Mouse (Mus musculus) liver, embryonic 14.5 days (tissue): ENCODE data around the gene Gm21985. TPM values are rescaled to one million over a fixed set of nuclear protein-coding genes. Genes with fewer than 3 reads are reported as not detected.
A peak's percentile ranks its signal among the peaks of the same experiment; 100 is the strongest.

ENCODE experiments used
- ATAC-seq: fragments of 200-750 bp; cut with Nextera tagmentation; 2 replicates; pipeline ENCODE4 v1.8.0; 2017; ENCODE audit warnings: moderate number of reproducible peaks, mild to moderate bottlenecking, moderate library complexity; ENCODE audit not compliant: insufficient read depth
- DNase-seq, 3 experiments: peaks; one replicate each; pipeline ENCODE4 v3.0.0-alpha.2; 2012 to 2013; ENCODE audit warnings: low read depth in 3 of 3, low spot score in 3 of 3
- H3K27ac ChIP-seq: fragments of 300-500 bp; sonication (generic); 2 replicates; pipeline ENCODE4 v1.5.1; 2014; ENCODE audit warnings: moderate library complexity, mild to moderate bottlenecking, control low read depth, inconsistent platforms
- H3K27me3 ChIP-seq: fragments of 300-500 bp; sonication (generic); 2 replicates; pipeline ENCODE4 v1.6.1; 2014; ENCODE audit warnings: mild to moderate bottlenecking, low read length, moderate library complexity; ENCODE audit not compliant: control insufficient read depth, insufficient read depth
- H3K36me3 ChIP-seq: fragments of 300-500 bp; sonication (generic); replicated peaks from 2 replicates; pipeline ENCODE4 v1.6.1; 2014; ENCODE audit warnings: low read depth; ENCODE audit not compliant: control insufficient read depth, insufficient read depth
- H3K4me1 ChIP-seq, 2 experiments: fragments of 200-500 bp in 1 of 2; fragments of 300-500 bp in 1 of 2; sonication (generic) in 1 of 2; replicated peaks; 2 replicates each; pipeline ENCODE4 v1.6.1; 2012 to 2014; ENCODE audit warnings: antibody characterized with exemption in 1 of 2, inconsistent platforms in 1 of 2, low read length in 1 of 2; ENCODE audit not compliant: control insufficient read depth in 2 of 2, insufficient read depth in 2 of 2
- H3K4me2 ChIP-seq: fragments of 300-500 bp; sonication (generic); 2 replicates; pipeline ENCODE4 v1.6.1; 2014; ENCODE audit warnings: low read depth, mild to moderate bottlenecking, control low read depth, moderate library complexity
- H3K4me3 ChIP-seq, 2 experiments: fragments of 200-500 bp in 1 of 2; fragments of 300-500 bp in 1 of 2; sonication (generic) in 1 of 2; 2 replicates each; pipeline ENCODE4 v1.5.1; 2012 to 2014; ENCODE audit warnings: low read depth in 2 of 2, low read length in 2 of 2, mild to moderate bottlenecking in 2 of 2, control low read depth in 1 of 2, inconsistent platforms in 1 of 2, moderate library complexity in 1 of 2; ENCODE audit not compliant: insufficient read depth in 1 of 2
- H3K9ac ChIP-seq: fragments of 300-500 bp; sonication (generic); replicated peaks from 2 replicates; pipeline ENCODE4 v1.6.1; 2014; ENCODE audit warnings: mild to moderate bottlenecking, control low read depth, moderate library complexity
- H3K9me3 ChIP-seq: fragments of 300-500 bp; sonication (generic); 2 replicates; pipeline ENCODE4 v1.6.1; 2016; ENCODE audit warnings: low read length, mixed read lengths; ENCODE audit not compliant: control insufficient read depth
- CTCF ChIP-seq: IDR thresholded peaks from 2 replicates; pipeline ENCODE4 v1.5.1; 2016; ENCODE audit warnings: antibody characterized with exemption, low read depth, control low read depth
- EP300 ChIP-seq: IDR thresholded peaks from 2 replicates; pipeline ENCODE4 v1.6.1; 2016; ENCODE audit warnings: antibody characterized with exemption, low read depth
- WGBS: fragments of 180-500 bp; shearing (Covaris S2); extraction: QIAGEN DNeasy Blood & Tissue Kit; methylation state at CpG from one replicate; pipeline ENCODE4 v1.1.7; 2014; ENCODE audit not compliant: insufficient replicate concordance; 5-methylcytosine and 5-hydroxymethylcytosine counted together
- polyA plus RNA-seq, 2 experiments: library from polyadenylated mRNA; depleted of rRNA in 1 of 2; stranded (reverse) in 1 of 2; unstranded in 1 of 2; fragments of >200 nt; fragmentation: Nextera tagmentation in 1 of 2; extraction: Ambion mirVana in 1 of 2; gene quantifications; 2 replicates each; pipeline versions ENCODE4 v1.2.1 to v1.2.3; 2012 to 2014

Gm21985 gene
- polyA plus RNA-seq, 2 experiments: not detected

GRCm38 (mm10) chr2:112296211-112296610, 30.1 kb downstream of the Gm21985 start:
- DNase-seq (no peak), ATAC-seq (no peak)
- Histone ChIP-seq H3K27me3 (no peaks in the 10 kb centered on the region), H3K9me3 (no peaks in the 10 kb centered on the region), H3K36me3 (no peaks in the 10 kb centered on the region), H3K4me3 (no peak overlapping the region), H3K9ac (no peak overlapping the region), H3K4me2 (no peak overlapping the region), H3K4me1 (no peaks in the 10 kb centered on the region), H3K27ac (no peak overlapping the region)
- WGBS: 71% methylated on average over 3 of the region's 3 CpGs
- TF ChIP-seq CTCF (no peak), EP300 (no peak)

- Histone ChIP-seq H3K4me2 (no peak overlapping the region), H3K36me3 (no peaks in the 10 kb centered on the region), H3K27ac (no peak overlapping the region), H3K4me1 (no peaks in the 10 kb centered on the region), H3K9me3 (no peaks in the 10 kb centered on the region), H3K27me3 (no peaks in the 10 kb centered on the region), H3K4me3 (no peak overlapping the region), H3K9ac (no peak overlapping the region)
- ATAC-seq (no peak), DNase-seq (no peak)
- no peak for TF ChIP-seq EP300
- no peak for TF ChIP-seq CTCF
- 81% methylated on average over 4 of the region's 4 CpGs for WGBS
These were observed 32.1 kb downstream of the Gm21985 start for GRCm38 (mm10) chr2:112298221-112298620.

GRCm38 (mm10) chr2:112308671-112309070, 42.6 kb downstream of the Gm21985 start:
- WGBS: 65% methylated on average over 3 of the region's 3 CpGs
- DNase-seq: no peak
- TF ChIP-seq CTCF (no peak), EP300 (no peak)
- Histone ChIP-seq H3K27ac (no peak overlapping the region), H3K27me3 (no peaks in the 10 kb centered on the region), H3K4me1 (peaks cover 0 to 5% of the 10 kb centered on the region in 2 experiments; a peak in 1 of 4 replicates), H3K4me3 (no peak overlapping the region), H3K9ac (no peak overlapping the region), H3K36me3 (no peaks in the 10 kb centered on the region), H3K4me2 (no peak overlapping the region), H3K9me3 (no peaks in the 10 kb centered on the region)
- no peak for ATAC-seq

- no peaks in the 10 kb centered on the region for H3K36me3 ChIP-seq
- ATAC-seq (peak; percentile 53), DNase-seq (no peak)
- no peak overlapping the region for H3K4me2 ChIP-seq
- H3K9me3 ChIP-seq: no peaks in the 10 kb centered on the region
- H3K27ac ChIP-seq: no peak overlapping the region
- H3K4me1 ChIP-seq: peaks cover 0 to 5% of the 10 kb centered on the region in 2 experiments; a peak in 1 of 4 replicates
- H3K27me3 ChIP-seq: no peaks in the 10 kb centered on the region
- no peak for TF ChIP-seq CTCF
- H3K4me3 ChIP-seq: no peak overlapping the region
- H3K9ac ChIP-seq: no peak overlapping the region
- WGBS: 14% methylated on average over 10 of the region's 10 CpGs
These were observed 43.1 kb downstream of the Gm21985 start for GRCm38 (mm10) chr2:112309161-112309600.

GRCm38 (mm10) chr2:112315638-112316037, 49.5 kb downstream of the Gm21985 start:
- DNase-seq (no peak), ATAC-seq (no peak)
- H3K4me1 ChIP-seq: no peaks in the 10 kb centered on the region
- TF ChIP-seq EP300: no peak
- no peak for TF ChIP-seq CTCF
- WGBS: 81% methylated on average over 7 of the region's 7 CpGs
- H3K4me2 ChIP-seq: no peak overlapping the region
- H3K4me3 ChIP-seq: no peak overlapping the region
- H3K9ac ChIP-seq: no peak overlapping the region
- no peaks in the 10 kb centered on the region for H3K36me3 ChIP-seq
- no peaks in the 10 kb centered on the region for H3K9me3 ChIP-seq
- H3K27me3 ChIP-seq: no peaks in the 10 kb centered on the region
- H3K27ac ChIP-seq: no peak overlapping the region
